Mouse (Mus musculus) heart, adult 2 months (tissue): ENCODE results near the gene Cyp2d22. TPM values are rescaled to one million over a fixed set of nuclear protein-coding genes. Genes with fewer than 3 reads are reported as not detected.
"Not testable (repeated sequence)": the region's sequence is repeated elsewhere in the genome, so short reads cannot be mapped to it uniquely, and the experiment has no call there.

Source experiments
- DNase-seq, 2 experiments: peaks; one replicate each; pipeline ENCODE4 v3.0.0; 2021
- H3K27ac ChIP-seq: fragments of 200-600 bp; 2 replicates; pipeline ENCODE4 v1.8.1; 2022
- H3K27me3 ChIP-seq: fragments of 200-500 bp; 2 replicates; pipeline ENCODE4 v1.6.1; 2012; ENCODE audit warnings: mild to moderate bottlenecking, low read length, inconsistent platforms, mixed read lengths; ENCODE audit not compliant: control insufficient read depth, insufficient read depth
- H3K36me3 ChIP-seq: fragments of 200-500 bp; 2 replicates; pipeline ENCODE4 v1.6.1; 2012; ENCODE audit warnings: low read length, inconsistent platforms; ENCODE audit not compliant: control insufficient read depth, insufficient read depth
- H3K4me1 ChIP-seq: fragments of 200-500 bp; 2 replicates; pipeline ENCODE4 v1.6.1; 2011; ENCODE audit warnings: low read length; ENCODE audit not compliant: control insufficient read depth, insufficient read depth
- H3K4me3 ChIP-seq: fragments of 200-600 bp; 2 replicates; pipeline ENCODE4 v1.8.1; 2022
- H3K79me2 ChIP-seq: fragments of 200-500 bp; replicated peaks from 2 replicates; pipeline ENCODE4 v1.6.1; 2012; ENCODE audit warnings: mild to moderate bottlenecking, inconsistent platforms, low read length, moderate library complexity, mixed read lengths; ENCODE audit not compliant: control insufficient read depth, insufficient read depth
- H3K9ac ChIP-seq: fragments of 200-500 bp; 2 replicates; pipeline ENCODE4 v1.6.1; 2012; ENCODE audit warnings: low read depth, mild to moderate bottlenecking, control low read depth, inconsistent platforms, low read length, mixed read lengths
- CTCF ChIP-seq: fragments of 200-600 bp; IDR thresholded peaks from 2 replicates; pipeline ENCODE4 v1.8.1; 2022; ENCODE audit warnings: antibody characterized with exemption, mild to moderate bottlenecking, moderate library complexity
- EP300 ChIP-seq: fragments of 200-500 bp; IDR thresholded peaks from 2 replicates; pipeline ENCODE4 v1.6.1; 2011; ENCODE audit warnings: low read depth, low read length, control low read depth; ENCODE audit not compliant: insufficient read depth
- POLR2A ChIP-seq: fragments of 200-500 bp; IDR thresholded peaks from 2 replicates; pipeline ENCODE4 v1.6.1; 2011; ENCODE audit warnings: mild to moderate bottlenecking, low read depth, low read length, control low read depth; ENCODE audit not compliant: insufficient read depth
- WGBS: fragments of 180-500 bp; shearing (Covaris S2); methylation state at CpG from one replicate; pipeline ENCODE4 v1.1.7; 2018; 5-methylcytosine and 5-hydroxymethylcytosine counted together
- intact Hi-C: fragments of 180-260 bp; cut with DNase I; formaldehyde crosslinking; loops from one replicate; pipeline ENCODE4 v1.15.1; 2025
- polyA plus RNA-seq: library from polyadenylated mRNA; depleted of rRNA; stranded (reverse); fragments of >200 nt; gene quantifications from 2 replicates; pipeline ENCODE4 v1.2.3, GENCODE M21; 2012
- total RNA-seq, 2 experiments: library from RNA; stranded (reverse); gene quantifications; 2 replicates each; pipeline ENCODE4 v1.2.3; 2021

Cyp2d22 gene
- total and polyA plus RNA-seq, 3 experiments, result 25.5 to 44.0 (median 27.0) TPM

- Histone ChIP-seq H3K27me3 (no peaks in the 10 kb centered on the region), H3K36me3 (peaks cover 4% of the 10 kb centered on the region), H3K27ac (no peak overlapping the region), H3K9ac (no peak overlapping the region), H3K4me1 (peaks cover 3% of the 10 kb centered on the region; the same call in 1 of the 2 replicates), H3K79me2 (no peaks in the 10 kb centered on the region), H3K4me3 (no peak overlapping the region)
- TF ChIP-seq EP300 (no peak), POLR2A (no peak), CTCF (no peak)
- WGBS, result 71% methylated on average over 1 of the region's 1 CpGs
- intact Hi-C loops, result no loop called here
- no peak for DNase-seq
These were observed 11.2 kb downstream of the Cyp2d22 start for GRCm38 (mm10) chr15:82368851-82369250.

GRCm38 (mm10) chr15:82368146-82368545 is 11.9 kb downstream of the Cyp2d22 start:
- H3K27me3 ChIP-seq, result no peaks in the 10 kb centered on the region
- peaks cover 4% of the 10 kb centered on the region for H3K36me3 ChIP-seq
- intact Hi-C loops, result no loop called here
- no peak overlapping the region for H3K9ac ChIP-seq
- TF ChIP-seq EP300, result no peak
- no peak for TF ChIP-seq CTCF
- TF ChIP-seq POLR2A, result no peak
- peak in 1 of 2 experiments; percentile 0 for DNase-seq
- H3K79me2 ChIP-seq, result no peaks in the 10 kb centered on the region
- H3K27ac ChIP-seq, result no peak overlapping the region
- no peak overlapping the region for H3K4me3 ChIP-seq
- WGBS, result 89% methylated on average over 4 of the region's 4 CpGs
- peaks cover 3% of the 10 kb centered on the region; the same call in 1 of the 2 replicates for H3K4me1 ChIP-seq

GRCm38 (mm10) chr15:82364561-82364960 is 15.5 kb downstream of the Cyp2d22 start:
- H3K4me1 ChIP-seq, H3K27me3 ChIP-seq, H3K36me3 ChIP-seq, H3K79me2 ChIP-seq, H3K4me3 ChIP-seq, intact Hi-C loops: not testable (repeated sequence)
- WGBS, result 12% methylated on average over 5 of the region's 9 CpGs
- Histone ChIP-seq H3K9ac (peak overlapping the region; percentile 50; the same call in 1 of the 2 replicates), H3K27ac (peak overlapping the region; percentile 59)
- DNase-seq, result peak in 1 of 2 experiments; percentile 44

- 42% methylated on average over 9 of the region's 12 CpGs for WGBS
These were observed 16.3 kb downstream of the Cyp2d22 start for GRCm38 (mm10) chr15:82363801-82364200.

GRCm38 (mm10) chr15:82362234-82362633 is 17.8 kb downstream of the Cyp2d22 start:
- H3K79me2 ChIP-seq, result no peaks in the 10 kb centered on the region
- H3K9ac ChIP-seq, result no peak overlapping the region
- H3K27me3 ChIP-seq, result no peaks in the 10 kb centered on the region
- WGBS, result 35% methylated on average over 4 of the region's 4 CpGs
- 0 out of 2 replicates have a peak, but pooled peaks have one; percentile 15 for TF ChIP-seq POLR2A
- TF ChIP-seq CTCF, result no peak
- 0 out of 2 replicates have a peak, but pooled peaks have one; percentile 34 for TF ChIP-seq EP300
- DNase-seq, result peak in 1 of 2 experiments; percentile 18
- peaks cover 11% of the 10 kb centered on the region for H3K4me1 ChIP-seq
- no peaks in the 10 kb centered on the region for H3K36me3 ChIP-seq
- intact Hi-C loops, result no loop called here
- no peak overlapping the region for H3K27ac ChIP-seq
- H3K4me3 ChIP-seq, result no peak overlapping the region

More at GRCm38 (mm10) chr15:82363801-82364200, 16.3 kb downstream of the Cyp2d22 start:
- H3K4me1 ChIP-seq, H3K27me3 ChIP-seq, H3K9ac ChIP-seq, H3K27ac ChIP-seq, H3K79me2 ChIP-seq, H3K4me3 ChIP-seq, H3K36me3 ChIP-seq, intact Hi-C loops: not testable (repeated sequence)
- peak in 1 of 2 experiments; percentile 12 for DNase-seq

GRCm38 (mm10) chr15:82361459-82362018 is 18.5 kb downstream of the Cyp2d22 start:
- intact Hi-C loops, result no loop called here
- no peak overlapping the region for H3K9ac ChIP-seq
- 45% methylated on average over 11 of the region's 11 CpGs for WGBS
- TF ChIP-seq POLR2A, result no peak
- peak; percentile 49 for TF ChIP-seq CTCF
- no peak for TF ChIP-seq EP300
- H3K27me3 ChIP-seq, result no peaks in the 10 kb centered on the region
- H3K79me2 ChIP-seq, result no peaks in the 10 kb centered on the region
- H3K27ac ChIP-seq, result no peak overlapping the region; the same call in none of the 2 replicates
- no peak overlapping the region for H3K4me3 ChIP-seq
- peak in 1 of 2 experiments; percentile 23 for DNase-seq
- no peaks in the 10 kb centered on the region for H3K36me3 ChIP-seq
- H3K4me1 ChIP-seq, result peaks cover 11% of the 10 kb centered on the region
